In the genomic region with DNA sequence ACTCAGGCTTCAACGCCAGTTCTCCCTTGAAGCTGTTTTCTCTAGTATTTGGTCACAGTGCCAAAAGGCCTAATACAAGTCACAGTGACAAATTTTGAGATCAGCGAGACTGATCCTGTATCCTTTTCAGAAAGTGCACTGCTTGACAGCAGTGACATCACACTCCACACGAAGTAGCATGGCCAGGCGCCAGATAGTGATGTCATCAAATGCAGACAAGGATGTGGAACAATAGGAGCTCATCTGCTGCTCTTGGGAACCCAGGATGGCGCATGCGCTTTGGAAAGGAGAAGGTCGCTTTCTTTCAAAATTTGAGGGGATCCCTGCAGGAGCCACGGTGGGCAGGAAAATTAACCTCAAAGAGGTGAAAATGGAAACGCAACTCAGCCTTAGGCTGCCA, we compare ENCODE assay signal across 25 mouse cellular contexts. TPM values are rescaled to one million over a fixed set of nuclear protein-coding genes. Genes with fewer than 3 reads are reported as not detected.
DNase-seq lines count a peak whose midpoint lies in the region; TF ChIP-seq lines count a peak whose summit lies in the region.
"Had no signal": no experiment of that assay in that cellular context is flagged by ENCODE, and none has a peak within 500 bp of the region (broad histone marks: within the 10 kb centered on the region; RNA-seq: fewer than 3 reads in every experiment).

No protein-coding gene starts in this region.

- no peaks in the 10 kb centered on the region for H3K27me3 ChIP-seq in E14TG2a.4 (ENCODE audit: insufficient read depth, low read length)
- H3K27me3 ChIP-seq: forebrain, embryonic 12.5 days; hindbrain, embryonic 12.5 days; intestine, embryonic 15.5 days; limb, embryonic 13.5 days; liver, embryonic 12.5 days; midbrain, embryonic 13.5 days; neural tube, embryonic 13.5 days had no signal

- peak overlapping the region; percentile 78 for H3K4me3 ChIP-seq in E14TG2a.4 (replicated peaks; ENCODE audit: low read length)
- H3K4me3 ChIP-seq: erythroblast, embryonic 14.5 days; forebrain, embryonic 12.5 days; hindbrain, embryonic 12.5 days; intestine, embryonic 15.5 days; limb, embryonic 13.5 days; liver, embryonic 12.5 days; midbrain, embryonic 13.5 days; neural tube, embryonic 13.5 days had no signal

- H3K36me3 ChIP-seq in E14TG2a.4 (ENCODE audit: insufficient read depth, low read length) = no peaks in the 10 kb centered on the region
- H3K36me3 ChIP-seq: forebrain, embryonic 12.5 days; hindbrain, embryonic 12.5 days; intestine, embryonic 15.5 days; limb, embryonic 13.5 days; liver, embryonic 12.5 days; midbrain, embryonic 13.5 days; neural tube, embryonic 13.5 days had no signal

- intact Hi-C loops in left cerebral cortex, postnatal 4 days (cut with DNase I) = no loop called here

- TF ChIP-seq CTCF in E14TG2a.4 (conservative IDR thresholded peaks at IDR 0.05; ENCODE audit: low read length) = no peak

- no peaks in the 10 kb centered on the region for H3K9me3 ChIP-seq in E14TG2a.4 (ENCODE audit: low read length)
- H3K9me3 ChIP-seq: forebrain, embryonic 12.5 days; hindbrain, embryonic 12.5 days; intestine, embryonic 15.5 days; limb, embryonic 13.5 days; liver, embryonic 12.5 days; midbrain, embryonic 13.5 days; neural tube, embryonic 13.5 days had no signal

- peaks cover 69% of the 10 kb centered on the region for H3K4me1 ChIP-seq in E14TG2a.4 (replicated peaks; ENCODE audit: low read depth, low read length)
- H3K4me1 ChIP-seq: forebrain, embryonic 12.5 days; hindbrain, embryonic 12.5 days; intestine, embryonic 15.5 days; limb, embryonic 13.5 days; liver, embryonic 12.5 days; midbrain, embryonic 13.5 days; neural tube, embryonic 13.5 days had no signal

- peak; percentile 34 for DNase-seq in left cerebral cortex, postnatal 4 days
- no peak for DNase-seq in left cerebral cortex, adult 9 months (ENCODE audit: low spot score in 2 of 2)
- peak; percentile 60 for DNase-seq in ES-CJ7 (ENCODE audit: low read depth, low spot score)
- DNase-seq in WW6 (ENCODE audit: low read depth, low spot score) = peak; percentile 65
- DNase-seq in kidney, adult 8-10 months = no peak
- DNase-seq in thymus, postnatal 10 days (ENCODE audit: low spot score in 2 of 2) = no peak
- DNase-seq in liver = no peak
- DNase-seq: adrenal gland, postnatal 36 days; B cell, adult 2 months; cerebellum, adult 8-10 months; gastrocnemius, postnatal 10 days; kidney, adult 2 months; kidney, postnatal 10 days; liver, postnatal 0 days; right cerebral cortex, postnatal 25 days; spleen, adult 18-20 months had no signal

RNA-seq across cellular contexts. Expression of a gene that starts 16.1 kb away (rescaled TPM):
- total RNA-seq in left cerebral cortex, postnatal 4 days (2021) = 100 to 1,000 TPM; 233 to 249 TPM

RNA-seq across cellular contexts. Expression of a gene that starts 42.5 kb away (rescaled TPM):
- 1,000 to 10,000 TPM; 2,159 to 2,195 TPM for total RNA-seq in left cerebral cortex, postnatal 4 days (2021)

Comparison
In these comparisons a context has a peak if more than half of its experiments do, and no peak if none do; other contexts are left out.
1. DNase-seq: peak in left cerebral cortex, postnatal 4 days (single experiment), ES-CJ7 (single experiment) and WW6 (single experiment); none in left cerebral cortex, adult 9 months (0 of 2), kidney, adult 8-10 months (0 of 2), thymus, postnatal 10 days (0 of 2) and liver (single experiment).